Mouse (Mus musculus) frontal cortex, adult (tissue): ENCODE results near the gene Ksr2.
A peak's percentile ranks its signal among the peaks of the same experiment; 100 is the strongest.
"Not testable (repeated sequence)": the region's sequence is repeated elsewhere in the genome, so short reads cannot be mapped to it uniquely, and the experiment has no call there.

Source experiments
- ATAC-seq: cut with Nextera tagmentation; 2 replicates; pipeline ENCODE4 v1.9.2; 2017; ENCODE audit warnings: mild to moderate bottlenecking, moderate library complexity, mixed read lengths; ENCODE audit not compliant: low TSS enrichment

The Ksr2 gene

GRCm38 (mm10) chr5:117413507-117414501 is at the start of gene Ksr2:
TSS of gene Ksr2 (plus strand) at chr5:117414000.
- peak; percentile 91 for ATAC-seq

GRCm38 (mm10) chr5:117364821-117365220 is 49.0 kb upstream of the Ksr2 start:
- no peak for ATAC-seq

- ATAC-seq: no peak
Observed at GRCm38 (mm10) chr5:117365904-117366561, 47.8 kb upstream of the Ksr2 start.

- ATAC-seq: no peak
Observed at GRCm38 (mm10) chr5:117367206-117367605, 46.6 kb upstream of the Ksr2 start.

- ATAC-seq: no peak
Observed at GRCm38 (mm10) chr5:117370592-117370991, 43.2 kb upstream of the Ksr2 start.

GRCm38 (mm10) chr5:117373418-117373817 is 40.4 kb upstream of the Ksr2 start:
- no peak for ATAC-seq

- ATAC-seq: peak; percentile 53; the same call in 1 of the 2 replicates
Observed at GRCm38 (mm10) chr5:117374372-117375049, 39.3 kb upstream of the Ksr2 start.

GRCm38 (mm10) chr5:117376331-117376761 is 37.5 kb upstream of the Ksr2 start:
- peak; percentile 53 for ATAC-seq

- not testable (repeated sequence) for ATAC-seq
Observed at GRCm38 (mm10) chr5:117377731-117378130, 36.1 kb upstream of the Ksr2 start.

GRCm38 (mm10) chr5:117380199-117380598 is 33.6 kb upstream of the Ksr2 start:
- ATAC-seq: no peak

GRCm38 (mm10) chr5:117381785-117382184 is 32.0 kb upstream of the Ksr2 start:
- ATAC-seq: no peak

- ATAC-seq: no peak
Observed at GRCm38 (mm10) chr5:117383198-117383597, 30.6 kb upstream of the Ksr2 start.

- peak; percentile 2; the same call in 1 of the 2 replicates for ATAC-seq
Observed at GRCm38 (mm10) chr5:117388296-117388751, 25.5 kb upstream of the Ksr2 start.

- peak; percentile 97 for ATAC-seq
Observed at GRCm38 (mm10) chr5:117388877-117389276, 24.9 kb upstream of the Ksr2 start, which contains the start of gene Rfc5. TSS of gene Rfc5 (minus strand) at chr5:117389047.

- ATAC-seq: no peak
Observed at GRCm38 (mm10) chr5:117390895-117391294, 22.9 kb upstream of the Ksr2 start.

GRCm38 (mm10) chr5:117395834-117396233 is 18.0 kb upstream of the Ksr2 start:
- ATAC-seq: no peak

- ATAC-seq: no peak
Observed at GRCm38 (mm10) chr5:117396596-117397014, 17.2 kb upstream of the Ksr2 start.

- ATAC-seq: no peak
Observed at GRCm38 (mm10) chr5:117397371-117397770, 16.4 kb upstream of the Ksr2 start.

GRCm38 (mm10) chr5:117398007-117398550 is 15.7 kb upstream of the Ksr2 start:
- ATAC-seq: no peak

GRCm38 (mm10) chr5:117399281-117399680 is 14.5 kb upstream of the Ksr2 start:
- no peak for ATAC-seq

- no peak for ATAC-seq
Observed at GRCm38 (mm10) chr5:117403609-117404008, 10.2 kb upstream of the Ksr2 start.
